Mouse (Mus musculus) erythroblast, embryonic 14.5 days (primary cell): ENCODE measurements at regions not wholly inside any gene's neighbourhood (a gene's known extent, or its start where the extent isn't known, plus 50 kb on each side); places are given as distances from the start of the nearest gene placed in this dataset.

Source experiments
- GATA1 ChIP-seq: IDR thresholded peaks from 2 replicates; pipeline ENCODE4 v1.6.1; 2012; ENCODE audit warnings: low read length, inconsistent platforms, mixed read lengths
- TAL1 ChIP-seq: IDR thresholded peaks from 3 replicates; pipeline ENCODE4 v1.6.1; 2012; ENCODE audit warnings: low read length, inconsistent platforms, mixed read lengths

DNA sequence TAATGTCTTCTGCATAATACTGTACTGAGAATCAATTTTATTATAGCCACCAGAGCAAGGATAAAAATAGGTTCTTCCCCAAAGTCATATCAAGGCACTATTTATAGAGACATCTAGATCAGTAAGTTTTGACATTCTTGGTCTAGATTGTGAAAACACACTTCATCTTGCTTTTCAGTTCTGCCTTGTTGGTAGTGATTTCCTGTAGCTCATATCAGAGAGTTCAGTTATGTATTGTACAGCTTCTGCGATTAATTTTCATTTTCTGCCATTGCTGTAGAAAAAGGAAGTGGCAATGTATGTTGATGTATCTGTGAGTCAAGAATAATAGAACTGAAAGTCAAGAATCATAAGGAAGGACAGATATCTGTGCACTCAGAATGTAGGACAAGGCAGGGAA is 575.6 kb upstream of the Zeb2 start:
- no peak for TF ChIP-seq TAL1
- TF ChIP-seq GATA1, result no peak
